Comparison of ENCODE assay signal across 17 mouse cellular contexts in genomic region chr2:105459512-105459911, GRCm38 (mm10).
"Had no signal": no experiment of that assay in that cellular context is flagged by ENCODE, and none has a peak within 500 bp of the region (broad histone marks: within the 10 kb centered on the region; RNA-seq: fewer than 3 reads in every experiment).

No protein-coding gene starts in this region.

- H3K4me2 ChIP-seq: liver, embryonic 13.5 days; liver, embryonic 15.5 days; midbrain, embryonic 11.5 days; midbrain, embryonic 15.5 days; neural tube, embryonic 12.5 days; stomach, embryonic 15.5 days had no signal

- H3K27me3 ChIP-seq: liver, embryonic 13.5 days; liver, embryonic 15.5 days; neural tube, embryonic 12.5 days; stomach, embryonic 15.5 days had no signal

- H3K9me3 ChIP-seq: liver, embryonic 13.5 days; liver, embryonic 15.5 days; megakaryocyte, embryonic 14.5 days; midbrain, embryonic 13.5 days; midbrain, embryonic 15.5 days; neural tube, embryonic 12.5 days; stomach, embryonic 15.5 days had no signal

- H3K4me3 ChIP-seq: liver, embryonic 13.5 days; liver, embryonic 15.5 days; megakaryocyte, embryonic 14.5 days; midbrain, embryonic 13.5 days; midbrain, embryonic 15.5 days; neural tube, embryonic 12.5 days; stomach, embryonic 15.5 days had no signal

- H3K36me3 ChIP-seq: liver, embryonic 13.5 days; liver, embryonic 15.5 days; midbrain, embryonic 13.5 days; midbrain, embryonic 15.5 days; neural tube, embryonic 12.5 days; stomach, embryonic 15.5 days had no signal

- ATAC-seq: liver, postnatal 0 days; midbrain, embryonic 13.5 days; midbrain, embryonic 15.5 days had no signal

- H3K4me1 ChIP-seq: liver, embryonic 13.5 days; liver, embryonic 15.5 days; megakaryocyte, embryonic 14.5 days; midbrain, embryonic 15.5 days; stomach, embryonic 15.5 days had no signal

- H3K9ac ChIP-seq: liver, embryonic 13.5 days; liver, embryonic 15.5 days; liver, postnatal 0 days; midbrain, embryonic 13.5 days; midbrain, embryonic 15.5 days; neural tube, embryonic 12.5 days; stomach, embryonic 15.5 days had no signal

- H3K27ac ChIP-seq: liver, embryonic 13.5 days; liver, embryonic 15.5 days; macrophage; midbrain, embryonic 13.5 days; midbrain, embryonic 15.5 days; neural tube, embryonic 12.5 days; stomach, embryonic 15.5 days; stomach, postnatal 0 days had no signal

- DNase-seq: liver, embryonic 13.5 days; liver, postnatal 0 days; lung, postnatal 10 days; lung, postnatal 36 days; right cerebral cortex, postnatal 14 days; thymus, adult 2 months; thymus, postnatal 25 days; thymus, postnatal 4 days had no signal
